Mouse (Mus musculus) stomach, postnatal 0 days (tissue): ENCODE data around the gene Cx3cl1. TPM values are rescaled to one million over a fixed set of nuclear protein-coding genes. Genes with fewer than 3 reads are reported as not detected.

Source experiments
- ATAC-seq: fragments of 200-750 bp; cut with Nextera tagmentation; 2 replicates; pipeline ENCODE4 v1.8.0; 2017; ENCODE audit not compliant: low FRiP score, low TSS enrichment
- DNase-seq: peaks from one replicate; pipeline ENCODE4 v3.0.0-alpha.2; 2016; ENCODE audit warnings: low spot score
- H3K27ac ChIP-seq: fragments of 300-500 bp; sonication (generic); replicated peaks from 2 replicates; pipeline ENCODE4 v1.5.1; 2014; ENCODE audit warnings: mild to moderate bottlenecking, control low read depth
- H3K27me3 ChIP-seq: fragments of 300-500 bp; sonication (generic); 2 replicates; pipeline ENCODE4 v1.6.1; 2014; ENCODE audit warnings: low read length; ENCODE audit not compliant: control insufficient read depth, insufficient read depth
- H3K36me3 ChIP-seq: fragments of 300-500 bp; sonication (generic); 2 replicates; pipeline ENCODE4 v1.6.1; 2014; ENCODE audit warnings: low read length, mixed read lengths; ENCODE audit not compliant: control insufficient read depth, insufficient read depth
- H3K4me1 ChIP-seq: fragments of 300-500 bp; sonication (generic); replicated peaks from 2 replicates; pipeline ENCODE4 v1.6.1; 2014; ENCODE audit warnings: antibody characterized with exemption; ENCODE audit not compliant: control insufficient read depth, insufficient read depth
- H3K4me2 ChIP-seq: fragments of 300-500 bp; sonication (generic); replicated peaks from 2 replicates; pipeline ENCODE4 v1.6.1; 2014; ENCODE audit warnings: low read depth, mild to moderate bottlenecking, control low read depth, moderate library complexity
- H3K4me3 ChIP-seq: fragments of 300-500 bp; sonication (generic); 2 replicates; pipeline ENCODE4 v1.5.1; 2014; ENCODE audit warnings: low read depth, low read length, control low read depth
- H3K9ac ChIP-seq: fragments of 300-500 bp; sonication (generic); 2 replicates; pipeline ENCODE4 v1.6.1; 2014; ENCODE audit warnings: mild to moderate bottlenecking, low read length, control low read depth, mixed read lengths
- H3K9me3 ChIP-seq: fragments of 300-500 bp; sonication (generic); 2 replicates; pipeline ENCODE4 v1.6.1; 2016; ENCODE audit warnings: low read length; ENCODE audit not compliant: control insufficient read depth
- CTCF ChIP-seq: IDR thresholded peaks from 2 replicates; pipeline ENCODE4 v1.5.1; 2016; ENCODE audit warnings: antibody characterized with exemption, low read depth, mild to moderate bottlenecking, moderate library complexity
- EP300 ChIP-seq: optimal IDR thresholded peaks from 2 replicates; pipeline ENCODE3; 2016; ENCODE audit warnings: antibody characterized with exemption
- WGBS: fragments of 180-500 bp; shearing (Covaris S2); extraction: QIAGEN DNeasy Blood & Tissue Kit; methylation state at CpG from one replicate; pipeline ENCODE4 v1.1.7; 2014; 5-methylcytosine and 5-hydroxymethylcytosine counted together
- polyA plus RNA-seq: library from polyadenylated mRNA; unstranded; fragments of >200 nt; fragmentation: Nextera tagmentation; extraction: Ambion mirVana; gene quantifications from 2 replicates; pipeline ENCODE4 v1.2.1, GENCODE M21; 2015

Cx3cl1 gene
- polyA plus RNA-seq, 1 experiment from 2014 or later: 18.0 TPM

- Histone ChIP-seq H3K27me3 (no peaks in the 10 kb centered on the region), H3K27ac (no peak overlapping the region), H3K4me3 (no peak overlapping the region), H3K9me3 (no peaks in the 10 kb centered on the region), H3K9ac (no peak overlapping the region), H3K4me2 (no peak overlapping the region), H3K4me1 (no peaks in the 10 kb centered on the region), H3K36me3 (no peaks in the 10 kb centered on the region)
- ATAC-seq: peak; percentile 74; the same call in 1 of the 2 replicates
- TF ChIP-seq CTCF (no peak), EP300 (no peak)
- DNase-seq: no peak
- 66% methylated on average over 2 of the region's 2 CpGs for WGBS
These were observed 17.3 kb upstream of the Cx3cl1 start for GRCm38 (mm10) chr8:94754486-94754885.

GRCm38 (mm10) chr8:94767035-94767434 is 4.8 kb upstream of the Cx3cl1 start:
- no peaks in the 10 kb centered on the region for H3K36me3 ChIP-seq
- no peaks in the 10 kb centered on the region for H3K9me3 ChIP-seq
- no peak overlapping the region for H3K27ac ChIP-seq
- peaks cover 7% of the 10 kb centered on the region for H3K4me1 ChIP-seq
- no peak overlapping the region for H3K4me2 ChIP-seq
- no peak overlapping the region for H3K9ac ChIP-seq
- H3K4me3 ChIP-seq: no peak overlapping the region
- 41% methylated on average over 9 of the region's 9 CpGs for WGBS
- no peak for TF ChIP-seq EP300
- TF ChIP-seq CTCF: no peak
- ATAC-seq: no peak
- no peak for DNase-seq
- H3K27me3 ChIP-seq: no peaks in the 10 kb centered on the region

DNA sequence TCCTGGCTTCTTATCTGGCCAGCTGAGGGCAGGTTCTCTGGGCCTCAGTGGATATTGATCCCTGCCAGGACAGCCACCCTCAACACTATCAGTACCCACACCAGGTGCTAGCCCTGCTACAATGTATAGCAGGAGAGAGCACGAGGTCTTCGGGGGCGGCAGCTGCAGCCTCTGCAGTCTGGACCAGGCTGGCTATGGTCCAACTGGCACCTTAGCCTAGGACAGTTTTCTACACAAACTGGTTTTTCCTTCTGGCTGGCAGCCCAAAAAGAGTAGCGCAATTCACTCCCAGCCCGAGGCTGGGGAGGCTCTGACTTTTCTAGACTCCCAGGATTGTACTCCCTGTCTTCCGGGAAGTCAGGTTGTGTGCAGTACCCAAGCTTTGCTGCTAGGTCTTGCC is 864 bp upstream of the Cx3cl1 start:
- H3K27ac ChIP-seq: peak overlapping the region; percentile 72
- ATAC-seq (peak; percentile 70), DNase-seq (peak; percentile 85)
- no peaks in the 10 kb centered on the region for H3K36me3 ChIP-seq
- H3K9ac ChIP-seq: no peak overlapping the region
- no peaks in the 10 kb centered on the region for H3K9me3 ChIP-seq
- peaks cover 10% of the 10 kb centered on the region for H3K4me1 ChIP-seq
- no peak for TF ChIP-seq CTCF
- TF ChIP-seq EP300: no peak
- no peak overlapping the region for H3K4me2 ChIP-seq
- WGBS: 11% methylated on average over 6 of the region's 6 CpGs
- no peak overlapping the region for H3K4me3 ChIP-seq
- H3K27me3 ChIP-seq: no peaks in the 10 kb centered on the region

DNA sequence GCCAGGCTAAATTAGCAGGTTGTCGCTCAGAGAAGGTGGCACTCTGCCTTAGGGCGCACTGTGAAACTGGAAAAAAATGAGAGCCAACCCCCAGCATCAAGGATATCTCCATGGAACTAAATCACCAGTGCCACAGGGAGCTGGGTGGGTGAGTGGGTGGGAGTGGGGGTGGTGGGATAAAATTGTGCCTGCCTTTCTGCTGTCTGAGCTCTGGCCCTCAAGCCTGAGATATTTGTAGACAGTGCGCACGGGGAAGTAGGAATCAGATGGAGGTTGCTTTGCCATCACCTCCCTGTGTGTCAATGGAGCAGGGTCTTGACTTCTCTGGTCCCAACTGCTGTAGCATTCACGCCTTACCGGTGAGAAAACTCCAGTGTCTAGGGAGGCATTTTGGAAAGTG is 1.2 kb downstream of the Cx3cl1 start:
- Histone ChIP-seq H3K36me3 (no peaks in the 10 kb centered on the region), H3K27me3 (no peaks in the 10 kb centered on the region), H3K27ac (no peak overlapping the region), H3K4me3 (no peak overlapping the region), H3K4me2 (peak overlapping the region; percentile 86), H3K4me1 (peaks cover 10% of the 10 kb centered on the region), H3K9ac (no peak overlapping the region), H3K9me3 (no peaks in the 10 kb centered on the region)
- no peak for TF ChIP-seq CTCF
- TF ChIP-seq EP300: no peak
- WGBS: 61% methylated on average over 6 of the region's 6 CpGs
- ATAC-seq (no peak), DNase-seq (no peak)

DNA sequence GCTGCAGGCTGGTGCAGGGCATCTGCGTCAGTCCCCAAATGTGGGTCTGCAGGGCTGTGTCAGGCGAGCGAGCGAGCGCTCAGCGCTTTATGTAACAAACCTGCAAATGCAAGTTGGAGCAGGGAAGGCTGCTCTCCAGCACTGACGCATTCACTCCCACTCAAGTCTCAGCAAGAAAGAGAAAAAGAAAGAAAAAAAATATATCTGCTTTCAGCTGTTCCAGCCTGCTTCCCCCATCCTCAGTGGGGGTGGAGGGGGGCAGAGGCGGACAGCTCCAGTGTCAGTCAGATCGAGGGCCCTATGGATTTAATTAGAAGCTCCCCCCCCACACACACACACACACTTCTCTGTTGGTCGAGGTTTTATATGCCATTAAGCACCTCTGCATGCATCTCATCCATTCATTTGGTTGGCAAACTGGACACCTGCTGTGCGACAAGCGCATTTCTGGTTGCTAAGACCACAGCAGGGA is 1.9 kb downstream of the Cx3cl1 start:
- no peak for TF ChIP-seq CTCF
- TF ChIP-seq EP300: no peak
- H3K9ac ChIP-seq: no peak overlapping the region
- ATAC-seq (no peak), DNase-seq (no peak)
- H3K27me3 ChIP-seq: no peaks in the 10 kb centered on the region
- H3K4me2 ChIP-seq: no peak overlapping the region
- no peaks in the 10 kb centered on the region for H3K9me3 ChIP-seq
- no peak overlapping the region for H3K4me3 ChIP-seq
- no peak overlapping the region; the same call in 1 of the 2 replicates for H3K27ac ChIP-seq
- peaks cover 10% of the 10 kb centered on the region for H3K4me1 ChIP-seq
- H3K36me3 ChIP-seq: no peaks in the 10 kb centered on the region
- WGBS: 46% methylated on average over 12 of the region's 12 CpGs

DNA sequence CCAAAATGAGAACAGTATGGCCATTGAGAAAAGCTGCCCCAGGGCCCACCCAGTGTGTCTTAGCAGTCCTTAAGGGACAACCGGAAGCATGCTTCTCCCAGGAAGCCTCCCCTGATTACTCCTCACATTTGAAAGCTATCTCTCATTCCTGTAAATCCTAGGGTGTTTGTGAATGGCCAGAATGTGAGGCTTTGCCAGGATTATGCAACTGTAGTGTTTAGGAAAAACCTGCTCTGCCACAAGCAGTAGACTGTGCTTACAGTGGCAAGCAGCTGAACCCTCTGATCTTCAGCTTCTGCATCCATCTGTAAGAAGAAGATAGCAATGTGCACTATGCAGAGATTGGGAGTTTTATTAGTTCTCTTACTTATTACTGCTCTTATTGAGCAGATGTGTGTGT is 2.8 kb downstream of the Cx3cl1 start:
- H3K27ac ChIP-seq: no peak overlapping the region
- TF ChIP-seq CTCF: no peak
- TF ChIP-seq EP300: no peak
- no peaks in the 10 kb centered on the region for H3K36me3 ChIP-seq
- 53% methylated on average over 1 of the region's 1 CpGs for WGBS
- H3K4me2 ChIP-seq: no peak overlapping the region
- H3K4me3 ChIP-seq: no peak overlapping the region
- H3K9ac ChIP-seq: no peak overlapping the region
- ATAC-seq: no peak
- H3K27me3 ChIP-seq: no peaks in the 10 kb centered on the region
- H3K4me1 ChIP-seq: peaks cover 10% of the 10 kb centered on the region
- no peak for DNase-seq
- H3K9me3 ChIP-seq: no peaks in the 10 kb centered on the region
